Mouse (Mus musculus): ENCODE results near the gene Hoxa13. TPM values are rescaled to one million over a fixed set of nuclear protein-coding genes. Genes with fewer than 3 reads are reported as not detected.

Gene Hoxa13
- total and polyA plus RNA-seq, 3 experiments: not detected

- TF ChIP-seq POLR2A (IDR thresholded peaks at IDR 0.05; ENCODE audit: insufficient read depth, low read depth, low read length) (no peak), CTCF (IDR thresholded peaks at IDR 0.05) (no peak; the same call in 1 of the 2 replicates), EP300 (IDR thresholded peaks at IDR 0.05; ENCODE audit: insufficient read depth, low read depth, low read length) (no peak)
- Histone ChIP-seq H3K4me3 (no peak overlapping the region), H3K27me3 (ENCODE audit: control insufficient read depth, insufficient read depth, low read length) (peaks cover 44% of the 10 kb centered on the region), H3K9ac (ENCODE audit: low read depth, low read length) (no peak overlapping the region), H3K27ac (no peak overlapping the region), H3K36me3 (ENCODE audit: control insufficient read depth, insufficient read depth, low read length) (no peaks in the 10 kb centered on the region), H3K79me2 (replicated peaks; ENCODE audit: control insufficient read depth, insufficient read depth, low read length) (no peaks in the 10 kb centered on the region), H3K4me1 (ENCODE audit: control insufficient read depth, insufficient read depth, low read length) (no peaks in the 10 kb centered on the region; the same call in 1 of the 2 replicates)
- 3% methylated on average over 37 of the region's 37 CpGs for WGBS
- intact Hi-C loops (cut with DNase I): loop anchor here (1.0 to 5.0 kb wide), 2 partner anchors 10 to 1029 kb away; partner anchors contain the start of gene Hoxa7
- DNase-seq: peak; percentile 76 to 88
Observed at GRCm38 (mm10) chr6:52211170-52211935, 49.3 kb downstream of the Hoxa13 start.

- no peak for DNase-seq
- TF ChIP-seq EP300 (IDR thresholded peaks at IDR 0.05; ENCODE audit: insufficient read depth, low read depth, low read length) (no peak), CTCF (IDR thresholded peaks at IDR 0.05) (no peak), POLR2A (IDR thresholded peaks at IDR 0.05; ENCODE audit: insufficient read depth, low read depth, low read length) (no peak)
- H3K4me1 ChIP-seq (ENCODE audit: control insufficient read depth, insufficient read depth, low read length): no peaks in the 10 kb centered on the region; the same call in 1 of the 2 replicates
- no peak overlapping the region for H3K9ac ChIP-seq (ENCODE audit: low read depth, low read length)
- intact Hi-C loops (cut with DNase I): loop anchor here (5.0 kb wide), 1 partner anchor 1027 kb away; no protein-coding TSS in a partner anchor
- no peaks in the 10 kb centered on the region for H3K79me2 ChIP-seq (replicated peaks; ENCODE audit: control insufficient read depth, insufficient read depth, low read length)
- 22% methylated on average over 12 of the region's 12 CpGs for WGBS
- H3K4me3 ChIP-seq: no peak overlapping the region
- H3K27ac ChIP-seq: no peak overlapping the region
- no peaks in the 10 kb centered on the region for H3K36me3 ChIP-seq (ENCODE audit: control insufficient read depth, insufficient read depth, low read length)
- H3K27me3 ChIP-seq (ENCODE audit: control insufficient read depth, insufficient read depth, low read length): peaks cover 40% of the 10 kb centered on the region
Observed at GRCm38 (mm10) chr6:52209685-52210046, 51.0 kb downstream of the Hoxa13 start.

- DNase-seq: peak; percentile 7 to 18
- Histone ChIP-seq H3K79me2 (replicated peaks; ENCODE audit: control insufficient read depth, insufficient read depth, low read length) (no peaks in the 10 kb centered on the region), H3K27ac (no peak overlapping the region), H3K9ac (ENCODE audit: low read depth, low read length) (no peak overlapping the region), H3K27me3 (ENCODE audit: control insufficient read depth, insufficient read depth, low read length) (peaks cover 42% of the 10 kb centered on the region), H3K4me1 (ENCODE audit: control insufficient read depth, insufficient read depth, low read length) (no peaks in the 10 kb centered on the region; the same call in 1 of the 2 replicates), H3K36me3 (ENCODE audit: control insufficient read depth, insufficient read depth, low read length) (no peaks in the 10 kb centered on the region), H3K4me3 (peak overlapping the region; percentile 22; the same call in 1 of the 2 replicates)
- TF ChIP-seq CTCF (IDR thresholded peaks at IDR 0.05) (no peak), POLR2A (IDR thresholded peaks at IDR 0.05; ENCODE audit: insufficient read depth, low read depth, low read length) (no peak), EP300 (IDR thresholded peaks at IDR 0.05; ENCODE audit: insufficient read depth, low read depth, low read length) (no peak)
- WGBS: 16% methylated on average over 18 of the region's 18 CpGs
- intact Hi-C loops (cut with DNase I): no loop called here
Observed at GRCm38 (mm10) chr6:52208868-52209684, 51.6 kb downstream of the Hoxa13 start.

- H3K27ac ChIP-seq: no peak within 1 kb of the TSS
- no peaks in the 10 kb centered on the region for H3K79me2 ChIP-seq (replicated peaks; ENCODE audit: control insufficient read depth, insufficient read depth, low read length)
- peak within 1 kb of the TSS; percentile 22; the same call in 1 of the 2 replicates for H3K4me3 ChIP-seq
- intact Hi-C loops (cut with DNase I): no loop called here
- H3K27me3 ChIP-seq (ENCODE audit: control insufficient read depth, insufficient read depth, low read length): peaks cover 46% of the 10 kb centered on the region
- no peaks in the 10 kb centered on the region for H3K36me3 ChIP-seq (ENCODE audit: control insufficient read depth, insufficient read depth, low read length)
- peak; percentile 15 to 29 for DNase-seq
- H3K9ac ChIP-seq (ENCODE audit: low read depth, low read length): no peak within 1 kb of the TSS
- no peaks in the 10 kb centered on the region; the same call in 1 of the 2 replicates for H3K4me1 ChIP-seq (ENCODE audit: control insufficient read depth, insufficient read depth, low read length)
- TF ChIP-seq POLR2A (IDR thresholded peaks at IDR 0.05; ENCODE audit: insufficient read depth, low read depth, low read length) (no peak), CTCF (IDR thresholded peaks at IDR 0.05) (no peak), EP300 (IDR thresholded peaks at IDR 0.05; ENCODE audit: insufficient read depth, low read depth, low read length) (no peak)
- WGBS: 5% methylated on average over 47 of the region's 47 CpGs
Observed at GRCm38 (mm10) chr6:52208072-52208867, 52.4 kb downstream of the Hoxa13 start, which contains the start of gene Hoxa6. Gene Hoxa6 (minus strand): TSS chr6:52208722.

Small RNAs within 50 kb of the gene (microRNA-seq; reads per million reads assigned to microRNA genes)
- 183 to 526 reads per million in 2 experiments for gene Mir196b

Other genes with a start within 250 kb of the Hoxa13 start
- 1 to 10 TPM; 8.6 to 8.9 TPM for gene Skap2, start 248.3 kb downstream of the Hoxa13 start, total RNA-seq (2021)
- gene Skap2, start 248.3 kb downstream of the Hoxa13 start, polyA plus RNA-seq (2012; rRNA removed): 5.0 and 6.7 TPM in 2 replicates
- under 1 TPM in 1 of 2 experiments, not detected in 1; 0.20 TPM for gene Hoxa1, start 102.6 kb downstream of the Hoxa13 start, total RNA-seq (2021)
- gene Hoxa1, start 102.6 kb downstream of the Hoxa13 start, polyA plus RNA-seq (2012; rRNA removed): 0.32 and 0.43 TPM in 2 replicates
- gene Hoxa2, start 96.0 kb downstream of the Hoxa13 start, total RNA-seq (2021): under 1 TPM; 0.11 to 0.21 TPM
- gene Hoxa2, start 96.0 kb downstream of the Hoxa13 start, polyA plus RNA-seq (2012; rRNA removed): 0.84 TPM in 1 of 2 replicates, not detected in the other
- not detected for gene 5730596B20Rik, start 83.4 kb downstream of the Hoxa13 start, total RNA-seq (2021)
- gene 5730596B20Rik, start 83.4 kb downstream of the Hoxa13 start, polyA plus RNA-seq (2012; rRNA removed): not detected in 2 replicates
- gene Hoxa4, start 69.1 kb downstream of the Hoxa13 start, total RNA-seq (2021): under 1 TPM; 0.14 to 0.34 TPM
- gene Hoxa4, start 69.1 kb downstream of the Hoxa13 start, polyA plus RNA-seq (2012; rRNA removed): 0.76 and 0.84 TPM in 2 replicates
- under 1 TPM; 0.26 to 0.45 TPM for gene Hoxa5, start 56.3 kb downstream of the Hoxa13 start, total RNA-seq (2021)
- gene Hoxa5, start 56.3 kb downstream of the Hoxa13 start, polyA plus RNA-seq (2012; rRNA removed): 0.94 and 0.96 TPM in 2 replicates
- gene Hoxa6, start 52.2 kb downstream of the Hoxa13 start, total RNA-seq (2021): not detected
- not detected in 2 replicates for gene Hoxa6, start 52.2 kb downstream of the Hoxa13 start, polyA plus RNA-seq (2012; rRNA removed)
- under 1 TPM; 0.55 to 0.76 TPM for gene Hoxa3, start 47.5 kb downstream of the Hoxa13 start, total RNA-seq (2021)
- 0.53 and 1.3 TPM in 2 replicates for gene Hoxa3, start 47.5 kb downstream of the Hoxa13 start, polyA plus RNA-seq (2012; rRNA removed)
- gene Gm28308, start 47.5 kb downstream of the Hoxa13 start, total RNA-seq (2021): not detected
- not detected in 2 replicates for gene Gm28308, start 47.5 kb downstream of the Hoxa13 start, polyA plus RNA-seq (2012; rRNA removed)
- gene Hoxa7, start 39.0 kb downstream of the Hoxa13 start, total RNA-seq (2021): under 1 TPM; 0.25 to 0.50 TPM
- gene Hoxa7, start 39.0 kb downstream of the Hoxa13 start, polyA plus RNA-seq (2012; rRNA removed): 0.26 and 0.31 TPM in 2 replicates
- not detected for gene Hoxa9, start 29.8 kb downstream of the Hoxa13 start, total RNA-seq (2021)
- 0.04 and 0.06 TPM in 2 replicates for gene Hoxa9, start 29.8 kb downstream of the Hoxa13 start, polyA plus RNA-seq (2012; rRNA removed)
- gene Hoxa10, start 20.0 kb downstream of the Hoxa13 start, total RNA-seq (2021): not detected
- not detected in 2 replicates for gene Hoxa10, start 20.0 kb downstream of the Hoxa13 start, polyA plus RNA-seq (2012; rRNA removed)
- not detected for gene Hoxa11, start 15.1 kb downstream of the Hoxa13 start, total RNA-seq (2021)
- not detected in 2 replicates for gene Hoxa11, start 15.1 kb downstream of the Hoxa13 start, polyA plus RNA-seq (2012; rRNA removed)
- gene Evx1, start 52.6 kb upstream of the Hoxa13 start, total RNA-seq (2021): not detected
- not detected in 2 replicates for gene Evx1, start 52.6 kb upstream of the Hoxa13 start, polyA plus RNA-seq (2012; rRNA removed)